Mouse (Mus musculus) layer of hippocampus, postnatal 10 days (tissue): ENCODE data around the gene Spata20. TPM values are rescaled to one million over a fixed set of nuclear protein-coding genes. Genes with fewer than 3 reads are reported as not detected.

Experiments used
- DNase-seq, 2 experiments: peaks; one replicate each; pipeline ENCODE4 v3.0.0; 2021; ENCODE audit warnings: low spot score in 2 of 2
- total RNA-seq, 2 experiments: library from RNA; stranded (reverse); gene quantifications; 2 replicates each; pipeline ENCODE4 v1.2.3; 2021

Gene Spata20
- total RNA-seq, 2 experiments from 2014 or later: 1.0 to 2.1 TPM

- DNase-seq: no peak
Measured at GRCm38 (mm10) chr11:94483436-94483835, 2.5 kb downstream of the Spata20 start.

GRCm38 (mm10) chr11:94482738-94483137 is 3.2 kb downstream of the Spata20 start:
- no peak for DNase-seq

GRCm38 (mm10) chr11:94481963-94482362 is 4.0 kb downstream of the Spata20 start:
- DNase-seq: no peak

DNA sequence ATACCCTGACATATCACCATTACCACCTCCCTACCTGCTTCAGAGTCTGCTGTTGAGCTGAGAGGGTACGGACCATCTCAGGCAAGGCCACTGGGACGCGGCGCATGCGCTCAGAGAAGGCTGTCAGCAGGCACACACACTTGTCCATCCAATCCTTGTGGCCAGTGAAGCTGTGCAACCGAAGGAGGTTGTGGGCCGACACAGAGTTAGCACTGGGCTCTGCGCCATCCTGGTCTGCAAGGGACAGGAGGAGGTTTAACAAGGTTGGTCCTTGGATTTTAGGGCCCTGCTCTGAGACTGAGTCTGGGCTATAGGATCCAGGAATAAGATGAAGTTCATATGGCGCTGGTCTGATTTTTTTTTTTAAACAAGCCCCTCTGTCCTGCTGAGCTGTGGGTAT is 5.6 kb downstream of the Spata20 start:
- DNase-seq: no peak

DNA sequence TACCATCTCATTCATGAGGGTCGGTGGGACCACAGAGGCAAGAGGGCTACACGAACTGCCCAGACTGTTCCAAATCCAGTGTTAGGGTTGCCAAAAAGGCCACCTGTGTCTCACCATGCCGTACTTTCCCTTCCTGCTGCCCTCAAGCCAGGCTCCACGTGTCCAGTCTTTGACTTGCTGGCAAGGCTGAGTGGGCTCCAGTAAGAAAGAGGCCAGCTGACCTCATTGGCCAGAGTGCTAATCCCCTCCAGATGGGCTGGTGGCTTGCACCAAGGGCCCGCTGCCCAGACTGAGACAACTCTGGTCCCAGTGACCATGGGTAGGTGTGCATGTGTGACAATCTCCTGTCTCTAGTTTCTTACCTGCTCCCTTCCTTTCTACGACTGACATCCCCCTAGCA is 8.3 kb downstream of the Spata20 start:
- DNase-seq: no peak

- no peak for DNase-seq
Measured at GRCm38 (mm10) chr11:94475722-94476121, 10.3 kb downstream of the Spata20 start.

DNA sequence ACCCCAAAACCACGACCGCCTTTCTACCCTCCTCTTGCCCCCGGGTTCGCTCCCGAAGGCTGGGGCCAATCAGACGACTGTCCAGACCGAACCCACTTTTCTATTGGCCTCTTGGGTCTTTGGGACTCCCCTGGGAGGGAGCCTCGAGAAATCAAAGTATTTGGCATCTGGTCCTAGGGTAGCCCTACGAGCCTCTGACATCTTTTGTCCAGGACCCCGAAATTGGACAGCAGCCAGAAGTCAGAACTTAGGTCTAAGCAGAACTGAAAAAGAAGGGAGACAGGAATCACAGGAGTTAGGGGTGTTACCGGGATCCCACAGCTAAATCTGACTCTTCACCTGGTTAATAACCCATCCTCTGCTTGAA is 11.5 kb downstream of the Spata20 start:
- DNase-seq: no peak

GRCm38 (mm10) chr11:94473707-94474543 is 12.1 kb downstream of the Spata20 start, which contains the start of gene Cacna1g:
TSS of gene Cacna1g (minus strand) at chr11:94474198.
- peak; percentile 83 to 89 for DNase-seq

GRCm38 (mm10) chr11:94472916-94473706 is 12.9 kb downstream of the Spata20 start:
- peak in 1 of 2 experiments; percentile 33 for DNase-seq

- DNase-seq: peak in 1 of 2 experiments; percentile 42
Measured at GRCm38 (mm10) chr11:94472585-94472915, 13.4 kb downstream of the Spata20 start.

- peak in 1 of 2 experiments; percentile 25 for DNase-seq
Measured at GRCm38 (mm10) chr11:94471740-94472584, 14.0 kb downstream of the Spata20 start.

- DNase-seq: no peak
Measured at GRCm38 (mm10) chr11:94470391-94470790, 15.6 kb downstream of the Spata20 start.

DNA sequence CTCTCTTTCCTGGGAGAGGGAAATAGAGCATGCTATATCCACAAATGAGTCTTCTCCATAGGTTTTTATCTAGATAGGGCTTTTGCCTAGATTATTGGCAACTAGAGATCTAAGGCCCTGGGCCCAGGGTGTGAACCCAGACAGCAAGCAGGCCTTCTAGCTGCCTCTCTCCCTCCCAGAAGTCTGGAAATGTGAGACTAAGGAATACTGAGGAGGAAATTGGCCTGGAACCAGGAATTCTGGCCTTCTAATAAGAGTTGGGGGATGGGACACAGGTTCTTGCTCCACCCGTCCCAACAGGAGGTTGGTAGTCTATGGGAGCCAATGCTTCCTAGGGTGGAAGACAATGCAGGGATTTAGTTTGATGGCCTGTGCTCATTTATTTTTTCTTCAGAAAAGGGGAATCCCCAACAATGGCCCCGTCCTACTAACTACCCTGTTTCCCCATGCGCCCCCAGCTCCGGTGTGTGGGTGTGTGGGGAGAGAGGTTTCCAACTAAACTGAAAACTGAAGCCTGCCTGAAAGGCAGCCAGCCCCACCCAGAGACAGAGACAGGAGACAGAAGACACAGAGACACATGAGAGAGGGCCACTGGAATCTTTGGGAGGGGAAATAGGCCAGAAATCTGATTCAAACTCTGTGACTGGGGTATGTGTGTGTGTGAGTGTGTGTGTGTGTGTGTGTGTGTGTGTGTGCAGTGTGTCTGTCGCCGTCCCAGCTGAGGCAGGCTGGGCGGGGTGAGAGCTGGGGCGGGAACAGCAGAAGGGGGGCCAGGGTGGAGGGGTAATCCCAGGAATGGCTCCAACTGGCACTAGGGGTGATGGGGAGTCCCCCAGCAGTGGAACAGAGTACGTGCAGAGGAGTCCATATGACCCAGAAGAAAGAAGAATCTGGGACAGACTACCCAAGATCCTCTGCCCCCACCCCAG is 16.6 kb downstream of the Spata20 start:
- DNase-seq: no peak

- peak; percentile 71 to 82 for DNase-seq
Measured at GRCm38 (mm10) chr11:94468582-94469064, 17.4 kb downstream of the Spata20 start.

- no peak for DNase-seq
Measured at GRCm38 (mm10) chr11:94466333-94466855, 19.6 kb downstream of the Spata20 start.

- no peak for DNase-seq
Measured at GRCm38 (mm10) chr11:94464170-94464569, 21.8 kb downstream of the Spata20 start.

DNA sequence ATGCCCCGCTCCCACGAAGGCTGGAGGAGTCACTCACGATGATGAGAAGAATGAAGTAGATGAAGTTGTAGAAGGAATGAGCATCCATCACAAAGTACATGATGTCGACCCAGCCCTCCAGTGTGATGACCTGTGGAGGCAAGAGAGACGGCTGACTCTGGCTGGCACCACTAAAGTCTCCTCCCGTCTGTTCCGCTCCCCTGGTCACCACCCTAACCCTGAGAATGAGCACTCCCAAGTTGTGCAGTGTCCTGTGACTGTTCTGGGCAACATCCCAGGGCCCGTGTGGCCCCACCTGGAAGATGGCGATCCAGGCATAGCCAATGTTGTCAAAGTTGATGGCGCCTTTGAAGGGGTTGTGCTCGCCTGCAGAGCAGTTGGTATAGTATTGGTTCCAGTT is 24.1 kb downstream of the Spata20 start:
- DNase-seq: no peak

GRCm38 (mm10) chr11:94457001-94457400 is 29.0 kb downstream of the Spata20 start:
- no peak for DNase-seq

GRCm38 (mm10) chr11:94456347-94456746 is 29.6 kb downstream of the Spata20 start:
- no peak for DNase-seq
